Mouse (Mus musculus): Measurements from ENCODE around the gene Gng7.

GRCm38 (mm10) chr10:80962585-80962984 lies 52.2 kb downstream of the Gng7 start:
- TF ChIP-seq CTCF (IDR thresholded peaks at IDR 0.05; ENCODE audit: low read depth, low read length), result no peak
- TF ChIP-seq POLR2A (IDR thresholded peaks at IDR 0.05; ENCODE audit: insufficient read depth, low read length), result no peak
